In the genomic region with DNA sequence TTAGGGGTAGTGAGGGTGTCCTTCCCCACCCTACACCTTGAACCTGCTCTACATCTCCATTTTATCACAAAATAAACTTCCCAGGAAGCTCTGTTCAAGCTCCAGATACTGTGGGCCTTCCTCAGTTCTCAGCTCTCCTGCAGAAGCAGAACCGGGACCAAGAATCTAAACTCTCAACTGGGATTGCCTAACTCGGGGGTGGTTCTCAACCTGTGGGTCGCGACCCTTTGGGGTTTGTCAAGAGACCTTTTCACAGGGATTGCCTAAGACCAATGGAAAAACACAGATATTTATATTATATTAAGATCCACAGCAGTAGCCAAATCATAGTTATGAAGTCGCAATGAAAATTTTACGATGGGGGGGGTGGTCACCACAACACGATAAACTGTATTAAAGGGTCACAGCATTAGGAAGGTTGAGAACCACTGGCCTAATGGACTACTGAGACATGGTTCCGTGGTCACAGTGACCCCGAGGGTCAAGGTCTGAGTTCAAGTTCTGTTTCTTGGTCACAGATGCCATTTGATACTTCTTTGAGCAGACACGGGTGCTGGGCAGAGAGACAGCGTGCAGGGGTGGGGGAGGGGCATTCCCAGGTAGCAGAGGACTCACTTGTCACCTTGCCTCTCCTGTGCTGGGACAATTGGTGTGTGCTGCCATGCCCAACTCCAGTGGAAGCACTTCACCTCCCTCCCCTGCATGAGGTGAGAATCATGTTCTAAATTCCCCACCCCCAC, we compare ENCODE assay signal across 15 mouse cellular contexts. TPM values are rescaled to one million over a fixed set of nuclear protein-coding genes. Genes with fewer than 3 reads are reported as not detected.
DNase-seq lines count a peak whose midpoint lies in the region; ATAC-seq and TF ChIP-seq lines count a peak whose summit lies in the region.
"Had no signal": no experiment of that assay in that cellular context is flagged by ENCODE, and none has a peak within 500 bp of the region (broad histone marks: within the 10 kb centered on the region; RNA-seq: fewer than 3 reads in every experiment).

No protein-coding gene starts in this region.

- 84% methylated on average over 11 of the region's 11 CpGs for WGBS in limb, embryonic 10.5 days

- no peak for TF ChIP-seq CTCF in left cerebral cortex, adult 2 months (IDR thresholded peaks at IDR 0.05)

- H3K4me1 ChIP-seq in ES-E14 (ENCODE audit: control insufficient read depth in 2 of 2, insufficient read depth in 2 of 2, low read length in 2 of 2, poor library complexity in 1 of 2) = peaks cover 0 to 4% of the 10 kb centered on the region in 2 experiments; a peak in 1 of 4 replicates
- peaks cover 35% of the 10 kb centered on the region for H3K4me1 ChIP-seq in limb, embryonic 10.5 days
- H3K4me1 ChIP-seq: forebrain, embryonic 12.5 days; neural tube, embryonic 12.5 days had no signal

- intact Hi-C loops in left cerebral cortex, adult 2 months (cut with DNase I) = no loop called here

- no peaks in the 10 kb centered on the region for H3K9me3 ChIP-seq in ES-E14 (ENCODE audit: control insufficient read depth, insufficient read depth, low read depth, low read length)
- H3K9me3 ChIP-seq in limb, embryonic 10.5 days (replicated peaks) = no peaks in the 10 kb centered on the region
- H3K9me3 ChIP-seq: forebrain, embryonic 12.5 days; hindbrain, embryonic 15.5 days; limb, embryonic 12.5 days; neural tube, embryonic 12.5 days had no signal

- in situ Hi-C loops in ES-E14 (cut with MboI; ENCODE audit: low sequenced_read_pairs in 2 of 2, unreplicated experiment in 2 of 2) = no loop called here

- no peak for ATAC-seq in frontal cortex, adult (ENCODE audit: low TSS enrichment)
- ATAC-seq: CD4-positive, CD25-positive, alpha-beta regulatory T cell, adult 4 months had no signal

- H3K27me3 ChIP-seq in limb, embryonic 10.5 days (ENCODE audit: low read depth, poor library complexity, severe bottlenecking) = no peaks in the 10 kb centered on the region
- H3K27me3 ChIP-seq: hindbrain, embryonic 15.5 days; limb, embryonic 12.5 days; neural tube, embryonic 12.5 days had no signal

- H3K9ac ChIP-seq in ES-E14 (ENCODE audit: insufficient read depth, low read depth, low read length, poor library complexity, severe bottlenecking) = no peak overlapping the region
- H3K9ac ChIP-seq: forebrain, embryonic 12.5 days; hindbrain, embryonic 15.5 days; limb, embryonic 12.5 days; neural tube, embryonic 12.5 days had no signal

- H3K4me3 ChIP-seq in left cerebral cortex, adult 2 months = no peak overlapping the region
- peak overlapping the region in 1 of 2 experiments; percentile 3; a peak in 1 of 4 replicates for H3K4me3 ChIP-seq in ES-E14 (ENCODE audit: insufficient read depth in 1 of 2, low read depth in 1 of 2, low read length in 2 of 2, poor library complexity in 1 of 2, severe bottlenecking in 1 of 2)
- no peak overlapping the region for H3K4me3 ChIP-seq in limb, embryonic 10.5 days
- H3K4me3 ChIP-seq: forebrain, embryonic 12.5 days; hindbrain, embryonic 15.5 days; limb, embryonic 12.5 days; neural tube, embryonic 12.5 days had no signal

- no peaks in the 10 kb centered on the region for H3K36me3 ChIP-seq in ES-E14 (ENCODE audit: control insufficient read depth, insufficient read depth, low read length, poor library complexity, severe bottlenecking)
- H3K36me3 ChIP-seq in limb, embryonic 10.5 days = no peaks in the 10 kb centered on the region
- H3K36me3 ChIP-seq: forebrain, embryonic 12.5 days; hindbrain, embryonic 15.5 days; limb, embryonic 12.5 days; neural tube, embryonic 12.5 days had no signal

- no peak for DNase-seq in left cerebral cortex, adult 2 months (ENCODE audit: extremely low spot score in 1 of 2, low spot score in 2 of 2)
- DNase-seq in left cerebral cortex, adult 11 months (ENCODE audit: low spot score) = no peak
- no peak for DNase-seq in ES-E14 (ENCODE audit: low read depth, low spot score)
- DNase-seq in adipocyte (ENCODE audit: low spot score) = peak; percentile 45
- DNase-seq in limb, embryonic 10.5 days (ENCODE audit: low spot score) = no peak
- DNase-seq in cerebellum, postnatal 4 days (ENCODE audit: low spot score in 2 of 2) = no peak
- DNase-seq: cerebellum, adult 9-11 months had no signal

- peak overlapping the region; percentile 38; the same call in 1 of the 2 replicates for H3K27ac ChIP-seq in left cerebral cortex, adult 2 months
- no peak overlapping the region for H3K27ac ChIP-seq in ES-E14 (ENCODE audit: insufficient read depth, low read depth, low read length, poor library complexity, severe bottlenecking)
- H3K27ac ChIP-seq in limb, embryonic 10.5 days = 0 out of 2 replicates have a peak overlapping the region, but pooled peaks have one; percentile 19
- H3K27ac ChIP-seq: forebrain, embryonic 12.5 days; hindbrain, embryonic 15.5 days; neural tube, embryonic 12.5 days had no signal

TF ChIP-seq in ES-E14, 5 proteins besides CTCF, POLR2A, EP300 and RAD21:
- TF ChIP-seq CHD2 (IDR thresholded peaks at IDR 0.05; ENCODE audit: low read depth, low read length) (peak; percentile 90), ZNF384 (IDR thresholded peaks at IDR 0.05; ENCODE audit: low read depth, low read length) (no peak), HCFC1 (IDR thresholded peaks at IDR 0.05; ENCODE audit: borderline replicate concordance, insufficient read depth, low read length) (no peak), MAFK (IDR thresholded peaks at IDR 0.05; ENCODE audit: insufficient read depth, low read depth, low read length) (no peak), ZC3H11A (IDR thresholded peaks at IDR 0.05; ENCODE audit: borderline replicate concordance, low read depth, low read length) (no peak)

RNA-seq across cellular contexts. Expression of a gene that starts 12.2 kb away (rescaled TPM):
- 10 to 100 TPM; 37.6 to 46.2 TPM for total RNA-seq in left cerebral cortex, adult 2 months (2021)
- total RNA-seq in ES-E14 (2012; rRNA removed) = 1.4 and 1.6 TPM in 2 replicates
- polyA plus RNA-seq in limb, embryonic 10.5 days (2016; fragmentation: Nextera tagmentation; extraction: Ambion mirVana) = 0.48 and 0.64 TPM in 2 replicates
- total RNA-seq: megakaryocyte, adult 5-6 weeks had no signal
- polyA plus RNA-seq: CD4-positive, CD25-positive, alpha-beta regulatory T cell, adult 4 months had no signal

RNA-seq across cellular contexts. Expression of a gene that starts 24.6 kb away (rescaled TPM):
- total RNA-seq in left cerebral cortex, adult 2 months (2021) = 100 to 1,000 TPM; 167 to 177 TPM
- total RNA-seq in ES-E14 (2012; rRNA removed) = 58.1 and 76.4 TPM in 2 replicates
- 68.9 and 84.4 TPM in 2 replicates for polyA plus RNA-seq in limb, embryonic 10.5 days (2016; fragmentation: Nextera tagmentation; extraction: Ambion mirVana)

RNA-seq across cellular contexts. Expression of a gene that starts 59.7 kb away (rescaled TPM):
- under 1 TPM in 1 of 2 experiments, not detected in 1; 0.26 TPM for total RNA-seq in left cerebral cortex, adult 2 months (2021)
- 0.18 TPM in 1 of 2 replicates, not detected in the other for total RNA-seq in ES-E14 (2012; rRNA removed)
- polyA plus RNA-seq in limb, embryonic 10.5 days (2016; fragmentation: Nextera tagmentation; extraction: Ambion mirVana) = 0.15 and 0.24 TPM in 2 replicates
- total RNA-seq: heart, postnatal 14 days had no signal
- polyA plus RNA-seq: limb, embryonic 12.5 days had no signal

Comparison
In these comparisons a context has a peak if more than half of its experiments do, and no peak if none do; other contexts are left out.
1. RNA of a gene that starts 12.2 kb away (total RNA-seq): 37.6 to 46.2 TPM in left cerebral cortex, adult 2 months; 1.4 to 1.6 TPM in ES-E14; every median in the first group is over 10 times any median in the second.